ENCODE assay signal across 12 mouse cellular contexts in the genomic region with DNA sequence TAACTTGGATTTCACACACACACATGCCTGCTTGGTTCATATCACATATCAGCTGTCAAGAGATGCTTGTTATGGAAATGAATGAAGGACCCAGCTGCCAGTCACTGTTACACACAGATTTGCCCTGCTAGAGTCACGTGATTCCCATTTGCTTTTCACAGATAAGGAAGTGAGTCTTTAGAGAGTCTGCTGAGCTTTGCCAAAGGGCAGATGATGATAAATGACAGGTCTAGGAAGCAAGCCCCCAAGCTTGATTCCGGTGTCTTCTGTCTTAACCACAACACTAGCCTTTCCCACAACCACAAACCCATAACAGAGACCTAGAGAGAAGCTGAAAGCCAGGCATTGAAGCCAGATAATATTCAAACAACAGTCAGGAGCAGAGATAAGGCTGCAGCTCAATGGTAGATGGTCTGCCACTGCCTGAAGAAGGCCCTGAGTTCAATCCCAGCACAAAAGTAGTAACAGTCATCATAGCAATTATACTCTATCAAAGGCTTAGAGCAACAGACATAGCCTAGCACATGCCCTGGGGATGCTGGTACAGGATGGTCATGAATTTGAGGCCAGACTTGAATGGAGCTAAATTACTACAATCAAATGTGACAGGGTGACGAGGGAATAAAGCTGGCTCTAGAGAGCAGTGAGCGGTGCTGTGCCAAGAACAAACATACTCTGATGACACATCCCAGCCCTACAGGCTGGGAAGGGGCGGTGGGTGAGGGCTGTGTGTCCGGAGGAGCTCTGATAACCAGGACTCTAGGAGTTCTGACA.
DNase-seq lines count a peak whose midpoint lies in the region; ATAC-seq and TF ChIP-seq lines count a peak whose summit lies in the region.
"Had no signal": no experiment of that assay in that cellular context is flagged by ENCODE, and none has a peak within 500 bp of the region (broad histone marks: within the 10 kb centered on the region; RNA-seq: fewer than 3 reads in every experiment).

No protein-coding gene starts in this region.

- H3K4me2 ChIP-seq in heart, embryonic 16.5 days (ENCODE audit: low read depth, low read length): no peak overlapping the region

- H3K27ac ChIP-seq in heart, embryonic 16.5 days (ENCODE audit: low read length): 0 out of 2 replicates have a peak overlapping the region, but pooled peaks have one; percentile 8
- no peak overlapping the region for H3K27ac ChIP-seq in cerebellum, adult 2 months (ENCODE audit: insufficient read depth, low read length)
- H3K27ac ChIP-seq: left cerebral cortex, adult 2 months had no signal

- H3K9ac ChIP-seq in heart, embryonic 16.5 days (ENCODE audit: low read length): no peak overlapping the region

- no peaks in the 10 kb centered on the region for H3K9me3 ChIP-seq in heart, embryonic 16.5 days (replicated peaks; ENCODE audit: control insufficient read depth, low read length)

- H3K4me1 ChIP-seq in heart, embryonic 16.5 days (ENCODE audit: control insufficient read depth, insufficient read depth, low read length): peaks cover 11% of the 10 kb centered on the region
- H3K4me1 ChIP-seq in cerebellum, adult 2 months (ENCODE audit: control insufficient read depth, insufficient read depth, low read length): no peaks in the 10 kb centered on the region

- intact Hi-C loops in heart, postnatal 14 days (cut with DNase I): loop anchor here (5.0 to 10.0 kb wide), 2 partner anchors 92 to 140 kb away; a partner anchor contains a TSS

- no peak for TF ChIP-seq CTCF in cerebellum, adult 2 months (IDR thresholded peaks at IDR 0.05; ENCODE audit: borderline replicate concordance, insufficient read depth, low read depth, low read length)

- H3K4me3 ChIP-seq in heart, embryonic 16.5 days (ENCODE audit: low read length): no peak overlapping the region
- no peak overlapping the region for H3K4me3 ChIP-seq in cerebellum, adult 2 months (replicated peaks; ENCODE audit: insufficient read depth, low read depth, low read length)
- H3K4me3 ChIP-seq: left cerebral cortex, adult 2 months had no signal

- no peak for DNase-seq in heart, postnatal 14 days
- peak; percentile 36 to 44 for DNase-seq in B cell, adult 2 months
- peak; percentile 24 for DNase-seq in c-Kit-positive CD71-positive TER-119-negative erythroid progenitor cells, embryonic 14.5 days (ENCODE audit: low read depth)
- DNase-seq in left cerebral cortex, adult 11 months (ENCODE audit: low spot score): no peak
- DNase-seq in cerebellum, adult 2 months: no peak
- DNase-seq in left cerebral cortex, adult 8-10 months (ENCODE audit: low spot score in 2 of 2): no peak
- DNase-seq: kidney, adult 2 months; thymus, adult 18-20 months had no signal

- no peaks in the 10 kb centered on the region for H3K36me3 ChIP-seq in heart, embryonic 16.5 days (ENCODE audit: control insufficient read depth, insufficient read depth)

- TF ChIP-seq POLR2A in cerebellum, adult 2 months (IDR thresholded peaks at IDR 0.05; ENCODE audit: borderline replicate concordance, insufficient read depth, low read length): no peak

- ATAC-seq in heart, embryonic 16.5 days (replicated peaks; ENCODE audit: extremely low read depth, insufficient read depth, low FRiP score): peak; percentile 69
- ATAC-seq in megakaryocyte, adult 5-6 weeks (ENCODE audit: poor library complexity, severe bottlenecking): peak; percentile 74
- ATAC-seq: Patski had no signal

- H3K27me3 ChIP-seq in heart, embryonic 16.5 days (ENCODE audit: control insufficient read depth, insufficient read depth, low read length): no peaks in the 10 kb centered on the region; the same call in 1 of the 2 replicates
- H3K27me3 ChIP-seq in cerebellum, adult 2 months (ENCODE audit: control insufficient read depth, insufficient read depth, low read length): no peaks in the 10 kb centered on the region
- H3K27me3 ChIP-seq: Patski had no signal

- WGBS in heart, embryonic 16.5 days: 20% methylated on average over 6 of the region's 6 CpGs
- 60% methylated on average over 6 of the region's 6 CpGs for WGBS in cerebellum, adult 2 months

Comparison
In these comparisons a context has a peak if more than half of its experiments do, and no peak if none do; other contexts are left out.
1. DNase-seq: peak in B cell, adult 2 months (2 of 2) and c-Kit-positive CD71-positive TER-119-negative erythroid progenitor cells, embryonic 14.5 days (single experiment); none in heart, postnatal 14 days (0 of 2), left cerebral cortex, adult 11 months (single experiment), cerebellum, adult 2 months (0 of 2) and left cerebral cortex, adult 8-10 months (0 of 2).